Mouse (Mus musculus) lung, postnatal 0 days (tissue): ENCODE results near the gene Pipox.

Source experiments
- CTCF ChIP-seq: IDR thresholded peaks from 2 replicates; pipeline ENCODE4 v1.5.1; 2016; ENCODE audit warnings: antibody characterized with exemption, mild to moderate bottlenecking
- EP300 ChIP-seq: IDR thresholded peaks from 2 replicates; pipeline ENCODE4 v1.6.1; 2016; ENCODE audit warnings: antibody characterized with exemption, mild to moderate bottlenecking, control low read depth

- no peak for TF ChIP-seq CTCF
- no peak for TF ChIP-seq EP300
Observed at GRCm38 (mm10) chr11:77864771-77865170, 29.1 kb downstream of the Pipox start.
